Mouse (Mus musculus) cerebellum, adult (tissue): ENCODE results near the gene Cfap299.

Source experiments
- ATAC-seq: cut with Nextera tagmentation; 2 replicates; pipeline ENCODE4 v1.9.2; 2017; ENCODE audit warnings: mild to moderate bottlenecking, moderate library complexity, mixed read lengths; ENCODE audit not compliant: insufficient number of reproducible peaks, low FRiP score, low TSS enrichment

Cfap299 gene

GRCm38 (mm10) chr5:98376058-98376798, 47.1 kb downstream of the Cfap299 start:
- no peak for ATAC-seq

GRCm38 (mm10) chr5:98376799-98377090, 47.6 kb downstream of the Cfap299 start:
- no peak for ATAC-seq

GRCm38 (mm10) chr5:98380360-98380759, 51.3 kb downstream of the Cfap299 start:
- no peak for ATAC-seq

- no peak for ATAC-seq
Observed at GRCm38 (mm10) chr5:98387054-98387453, 58.0 kb downstream of the Cfap299 start.

- ATAC-seq, result no peak
Observed at GRCm38 (mm10) chr5:98402165-98402564, 73.1 kb downstream of the Cfap299 start.

GRCm38 (mm10) chr5:98410060-98410459, 81.0 kb downstream of the Cfap299 start:
- ATAC-seq, result no peak

GRCm38 (mm10) chr5:98416385-98417145, 87.5 kb downstream of the Cfap299 start:
- ATAC-seq, result no peak

- no peak for ATAC-seq
Observed at GRCm38 (mm10) chr5:98424965-98425364, 95.9 kb downstream of the Cfap299 start.

- no peak for ATAC-seq
Observed at GRCm38 (mm10) chr5:98426112-98426511, 97.0 kb downstream of the Cfap299 start.

GRCm38 (mm10) chr5:98430060-98430459, 101.0 kb downstream of the Cfap299 start:
- no peak for ATAC-seq

GRCm38 (mm10) chr5:98438686-98439085, 109.6 kb downstream of the Cfap299 start:
- no peak for ATAC-seq

GRCm38 (mm10) chr5:98446771-98447462, 117.8 kb downstream of the Cfap299 start:
- ATAC-seq, result no peak

GRCm38 (mm10) chr5:98449873-98450272, 120.8 kb downstream of the Cfap299 start:
- ATAC-seq, result no peak

- ATAC-seq, result no peak
Observed at GRCm38 (mm10) chr5:98466882-98467535, 137.9 kb downstream of the Cfap299 start.

- ATAC-seq, result no peak
Observed at GRCm38 (mm10) chr5:98470052-98470451, 140.9 kb downstream of the Cfap299 start.

- no peak for ATAC-seq
Observed at GRCm38 (mm10) chr5:98476539-98476938, 147.4 kb downstream of the Cfap299 start.

- no peak for ATAC-seq
Observed at GRCm38 (mm10) chr5:98477261-98477660, 148.2 kb downstream of the Cfap299 start.

GRCm38 (mm10) chr5:98483507-98483906, 154.4 kb downstream of the Cfap299 start:
- no peak for ATAC-seq

- no peak for ATAC-seq
Observed at GRCm38 (mm10) chr5:98485189-98485588, 156.1 kb downstream of the Cfap299 start.

- no peak for ATAC-seq
Observed at GRCm38 (mm10) chr5:98498317-98498716, 169.2 kb downstream of the Cfap299 start.

GRCm38 (mm10) chr5:98516214-98516613, 187.1 kb downstream of the Cfap299 start:
- no peak for ATAC-seq
